Mouse (Mus musculus) G1E-ER4 (cell line): Measurements from ENCODE around the gene Coro1c. TPM values are rescaled to one million over a fixed set of nuclear protein-coding genes. Genes with fewer than 3 reads are reported as not detected.

Source experiments
- GATA1 ChIP-seq: IDR thresholded peaks from one replicate; pipeline ENCODE4 v1.8.0; 2012; ENCODE audit warnings: low read length, inconsistent platforms
- polyA plus RNA-seq: library from polyadenylated mRNA; stranded (reverse); fragments of >175 nt; gene quantifications from 2 replicates; pipeline ENCODE4 v1.2.3, GENCODE M21; 2012

Gene Coro1c
- polyA plus RNA-seq, 1 experiment, result 72.9 TPM

DNA sequence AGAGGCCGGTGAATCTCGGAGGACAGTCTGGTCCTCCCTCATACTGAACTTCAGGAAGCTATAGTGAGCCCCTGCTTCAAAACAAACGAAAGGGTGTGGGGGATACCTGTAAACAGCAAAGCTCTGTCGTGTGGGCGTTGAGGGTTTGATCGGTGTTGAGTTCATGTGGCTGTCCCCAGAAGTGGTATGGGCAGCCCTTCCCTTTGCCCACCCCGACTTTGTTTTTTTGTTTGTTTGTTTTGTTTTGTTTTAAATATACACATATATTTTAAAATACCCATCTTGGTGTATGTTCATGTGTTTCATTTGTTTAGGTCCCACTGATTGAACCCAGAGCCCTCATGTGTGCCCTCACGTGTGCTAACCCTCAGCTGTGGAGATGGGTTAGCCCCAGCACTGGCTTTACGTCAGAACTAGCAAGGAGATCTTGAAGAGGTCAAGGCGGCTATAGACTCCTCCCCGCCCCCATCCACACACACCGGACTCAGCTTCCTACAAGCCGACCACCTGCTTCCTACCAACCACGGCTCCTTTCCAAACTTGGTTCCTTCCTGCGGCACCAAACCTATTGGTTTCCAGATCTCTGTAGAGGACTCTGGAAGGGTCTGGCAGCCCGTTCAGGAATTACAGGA is 75.1 kb downstream of the Coro1c start:
- TF ChIP-seq GATA1, result no peak

DNA sequence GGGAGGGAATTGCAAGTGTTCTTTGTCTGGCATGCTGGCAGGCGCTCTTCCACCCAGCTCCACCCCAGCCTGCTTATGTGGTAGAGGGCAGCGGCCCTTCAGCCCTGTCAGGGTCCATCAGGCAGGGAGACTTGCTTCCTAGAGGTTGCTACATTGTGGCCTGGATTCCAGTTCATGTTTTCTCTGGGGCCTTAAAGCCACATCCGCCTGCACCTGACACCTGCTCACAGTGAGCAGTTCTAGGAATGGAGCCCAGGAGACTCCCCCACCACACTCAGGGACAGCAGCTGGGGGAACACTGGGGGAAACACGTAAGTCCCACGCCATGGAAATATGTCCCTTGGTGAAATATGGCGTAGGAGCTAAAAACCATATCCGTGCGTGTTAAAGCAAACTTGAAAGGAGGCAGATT is 76.1 kb downstream of the Coro1c start, which contains the start of gene Selplg:
Selplg (minus strand) TSS at position 155 of the 412 bp plus-strand sequence.
- no peak for TF ChIP-seq GATA1

DNA sequence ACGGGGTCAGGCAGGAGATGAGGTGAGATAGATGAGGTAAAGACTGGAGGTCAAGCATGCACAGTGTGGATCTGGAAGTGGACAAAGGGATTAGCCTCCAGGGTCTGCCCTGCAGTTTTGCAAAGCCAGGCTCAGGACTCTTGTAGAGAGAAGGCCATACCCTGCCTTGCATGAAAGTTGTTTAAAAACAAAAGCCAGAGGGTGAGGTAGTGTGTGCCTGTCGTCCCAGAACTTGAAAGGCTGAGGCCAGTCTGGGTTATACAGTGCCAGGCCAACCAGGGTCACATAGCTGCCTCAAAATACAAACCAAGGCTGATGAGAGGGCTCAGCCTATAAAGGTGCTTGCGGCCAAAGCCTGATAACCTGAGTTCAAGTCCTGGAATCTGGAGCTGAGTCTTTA is 76.8 kb downstream of the Coro1c start:
- no peak for TF ChIP-seq GATA1

DNA sequence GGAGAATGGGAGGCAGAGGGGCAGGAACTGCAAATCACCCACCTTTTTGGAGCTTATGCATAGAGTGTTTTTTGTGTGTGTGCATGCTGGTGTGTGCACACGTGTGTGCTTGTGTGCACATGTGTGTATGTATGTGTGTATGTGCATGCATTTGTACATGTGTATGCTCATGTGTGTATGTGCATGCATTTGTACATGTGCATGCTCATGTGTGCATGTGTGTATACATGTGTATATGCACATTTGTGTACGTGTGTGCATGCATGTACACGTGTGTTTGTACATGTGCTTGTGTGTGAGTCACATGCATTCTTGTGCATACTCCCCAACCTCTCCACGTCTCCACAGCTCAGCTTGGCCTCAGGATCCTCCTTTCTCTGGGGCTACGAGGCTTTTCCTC is 77.8 kb downstream of the Coro1c start:
- no peak for TF ChIP-seq GATA1

DNA sequence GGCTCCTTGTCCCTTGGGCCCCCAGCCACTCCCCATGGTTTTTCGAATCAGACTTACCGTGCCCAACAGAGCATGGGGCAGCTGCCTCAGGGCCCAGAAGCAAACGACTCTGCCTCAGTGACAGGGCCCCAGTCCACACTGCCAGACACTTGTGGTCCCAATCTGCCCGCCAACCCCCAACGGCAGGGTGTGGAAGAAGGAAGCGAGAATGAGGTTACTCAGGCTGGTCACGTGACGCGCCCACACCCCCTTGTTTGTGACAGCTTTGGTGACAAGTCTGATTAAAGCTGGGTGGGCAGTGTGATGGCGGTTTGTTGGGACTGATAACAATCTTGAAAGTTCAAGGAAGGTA is 78.3 kb downstream of the Coro1c start:
- no peak for TF ChIP-seq GATA1

DNA sequence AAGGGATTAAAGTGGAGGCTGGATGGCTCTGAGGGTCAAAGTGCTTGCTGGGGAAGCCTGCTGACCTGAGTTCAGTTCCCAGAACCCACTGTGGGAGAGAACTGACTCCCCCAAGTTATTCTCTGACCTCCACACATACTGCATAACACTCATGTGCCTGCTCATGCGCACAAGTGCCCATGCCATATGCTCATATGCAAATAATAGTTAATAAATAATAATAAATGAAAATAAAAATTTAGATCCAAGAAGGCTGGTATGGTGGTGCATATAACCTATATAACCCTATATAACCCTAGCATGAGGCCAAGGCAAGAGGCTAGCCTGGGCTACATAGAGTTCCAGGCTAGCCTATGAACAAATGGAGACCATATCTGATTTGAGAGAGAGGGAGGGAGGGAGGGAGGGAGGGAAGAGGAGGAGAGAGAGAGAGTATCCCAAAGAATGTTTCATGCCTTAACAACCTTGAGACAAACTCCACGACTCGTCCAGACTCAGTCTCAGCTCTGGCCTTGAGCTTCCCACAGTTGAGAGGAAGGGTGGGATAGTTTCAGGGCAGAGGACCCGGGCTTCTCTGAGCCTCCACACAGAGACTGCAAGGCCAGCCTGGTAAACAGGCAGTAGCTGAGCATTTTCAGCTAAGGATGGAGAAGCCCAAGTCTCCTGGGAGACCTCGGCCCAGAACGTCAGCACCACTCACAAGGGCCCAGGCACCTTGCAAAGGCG is 78.8 kb downstream of the Coro1c start:
- TF ChIP-seq GATA1, result no peak

DNA sequence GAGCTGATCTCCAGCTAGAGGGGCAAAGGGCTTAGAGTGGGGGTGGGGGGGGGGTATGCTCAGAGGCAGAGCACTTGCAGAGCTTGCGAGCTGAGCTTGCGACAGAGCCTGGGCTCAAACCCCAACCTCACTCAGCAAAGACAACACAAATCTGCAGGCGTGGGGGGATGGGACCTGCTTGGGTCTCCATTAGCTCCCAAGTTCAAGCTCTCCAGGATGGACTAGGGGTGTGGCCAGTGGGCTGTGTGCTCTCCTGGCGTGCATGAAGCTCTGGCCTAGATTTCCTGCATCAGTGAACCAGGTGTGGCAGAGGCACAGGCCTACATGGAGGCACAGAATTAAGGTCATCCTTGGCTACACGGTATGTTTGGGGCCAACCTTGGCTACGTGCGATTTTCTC is 80.1 kb downstream of the Coro1c start:
- TF ChIP-seq GATA1, result no peak

DNA sequence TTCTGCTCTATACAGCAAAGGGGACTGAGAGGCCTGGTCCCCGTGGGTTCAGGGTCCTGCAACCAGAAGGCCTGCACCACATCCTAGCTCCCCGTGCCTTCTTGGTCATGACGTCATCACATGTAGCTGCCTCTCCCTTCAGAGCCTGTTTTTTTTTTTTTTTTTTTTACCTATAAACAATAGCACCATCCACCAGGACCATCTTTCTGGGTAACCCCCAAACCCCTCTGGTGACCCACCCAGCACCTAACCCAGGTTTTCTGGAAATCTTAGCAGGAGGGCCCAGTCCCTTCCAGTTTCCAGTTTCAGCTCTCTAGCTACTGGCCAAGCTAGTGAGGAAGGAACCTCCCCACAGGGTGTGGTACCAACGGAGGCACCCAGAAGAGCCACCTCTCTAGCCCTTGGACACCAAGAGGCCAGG is 80.6 kb downstream of the Coro1c start:
- no peak for TF ChIP-seq GATA1

DNA sequence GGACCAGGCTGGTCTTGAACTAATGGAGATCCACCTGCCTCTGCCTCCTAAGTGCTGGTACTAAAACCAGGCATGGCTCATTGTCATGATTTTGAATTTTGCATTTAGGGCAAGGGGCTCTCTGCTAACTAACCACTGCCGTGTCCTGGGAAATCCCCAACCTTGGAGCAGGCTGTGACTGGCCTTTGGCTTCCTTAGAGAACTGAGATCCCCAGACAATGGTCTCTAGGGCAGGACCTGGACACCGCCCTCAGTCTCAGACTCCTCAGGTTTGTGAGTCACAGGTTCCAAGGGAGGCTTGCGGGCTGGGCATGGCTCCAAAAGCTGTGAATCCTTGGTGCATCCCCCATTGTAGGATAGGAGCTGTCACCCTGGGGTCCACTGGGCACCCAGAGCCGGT is 81.9 kb downstream of the Coro1c start:
- no peak for TF ChIP-seq GATA1

DNA sequence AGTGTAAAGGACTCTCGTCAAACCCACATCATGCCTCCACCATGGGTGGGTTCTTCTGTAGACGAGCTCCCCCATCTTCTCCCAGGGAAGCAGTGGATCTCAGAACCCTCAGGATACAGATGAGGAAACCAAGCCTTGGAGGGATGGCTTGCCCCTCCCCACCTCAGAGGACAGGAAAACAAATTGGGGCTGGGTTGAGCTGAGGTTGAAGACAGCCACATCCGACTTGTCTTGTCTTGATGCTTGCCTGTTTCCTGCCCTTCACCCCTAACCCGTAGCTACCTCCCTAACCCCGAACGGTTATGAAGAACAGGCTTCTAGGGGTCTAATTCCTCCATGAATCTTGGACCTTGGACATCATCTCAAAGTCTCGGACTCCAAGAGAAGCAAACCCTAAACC is 83.0 kb downstream of the Coro1c start:
- TF ChIP-seq GATA1, result no peak

DNA sequence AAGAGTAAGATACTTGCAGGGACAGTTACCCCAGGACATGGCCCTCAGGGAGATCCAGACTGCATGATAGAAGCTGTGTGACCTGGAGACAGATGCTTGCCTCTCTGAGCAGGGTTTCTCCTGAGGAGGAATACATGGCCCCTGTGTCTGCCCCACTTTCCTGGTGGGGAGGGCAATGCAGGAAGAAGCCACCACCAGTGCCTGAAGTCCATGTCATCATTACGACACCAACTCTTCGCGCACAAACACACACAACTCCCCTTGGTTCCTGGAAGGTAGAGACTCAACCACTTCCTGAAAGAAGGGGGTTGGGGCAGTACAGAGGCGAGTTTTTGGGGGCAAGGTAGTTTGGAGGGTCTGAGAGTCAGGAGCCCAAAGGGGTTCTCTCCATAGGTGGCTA is 84.3 kb downstream of the Coro1c start:
- no peak for TF ChIP-seq GATA1

DNA sequence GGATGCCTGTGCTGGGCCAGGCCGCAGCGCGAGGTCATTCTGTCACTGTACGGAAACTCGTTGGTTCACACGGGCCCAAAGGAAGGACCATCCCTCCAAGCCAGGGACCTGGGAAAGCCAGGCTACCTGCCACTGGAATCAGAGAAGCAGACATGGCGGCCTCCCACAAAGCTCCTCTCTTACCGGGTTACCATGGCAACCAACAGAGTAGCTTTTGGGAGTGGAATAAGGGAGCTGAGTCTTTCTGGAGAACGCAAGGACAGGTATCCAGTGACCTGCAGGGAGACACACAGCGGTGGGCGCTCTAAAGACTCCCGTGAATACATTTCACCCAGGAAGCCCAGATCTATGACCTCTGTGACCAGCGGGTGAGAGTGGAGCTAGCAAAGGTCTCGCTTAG is 90.0 kb downstream of the Coro1c start:
- no peak for TF ChIP-seq GATA1

DNA sequence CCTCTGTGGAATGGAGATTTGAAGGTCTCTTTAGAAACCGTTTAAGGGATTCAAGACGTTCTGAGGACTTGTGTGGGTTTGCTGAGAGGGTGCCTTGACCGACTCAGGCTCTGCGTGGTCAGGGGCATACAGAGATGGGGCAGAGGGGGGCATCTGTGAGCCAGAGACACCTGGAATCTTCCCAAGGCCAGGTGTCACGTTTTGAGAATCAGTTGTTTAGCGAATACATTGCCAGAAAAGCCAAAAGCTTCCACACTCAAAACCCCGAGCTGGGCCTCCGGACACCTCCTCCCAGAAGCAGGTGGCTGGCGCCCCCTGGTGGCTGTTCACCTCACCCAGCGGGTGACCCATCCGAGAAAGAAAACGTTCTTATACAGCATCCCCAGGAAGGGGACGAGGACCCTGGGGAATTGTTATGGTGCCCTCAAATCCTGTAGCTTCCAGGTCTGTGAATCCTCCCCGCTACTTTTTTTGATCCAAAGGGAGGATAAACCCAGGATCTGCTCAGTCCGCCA is 92.9 kb downstream of the Coro1c start:
- no peak for TF ChIP-seq GATA1

DNA sequence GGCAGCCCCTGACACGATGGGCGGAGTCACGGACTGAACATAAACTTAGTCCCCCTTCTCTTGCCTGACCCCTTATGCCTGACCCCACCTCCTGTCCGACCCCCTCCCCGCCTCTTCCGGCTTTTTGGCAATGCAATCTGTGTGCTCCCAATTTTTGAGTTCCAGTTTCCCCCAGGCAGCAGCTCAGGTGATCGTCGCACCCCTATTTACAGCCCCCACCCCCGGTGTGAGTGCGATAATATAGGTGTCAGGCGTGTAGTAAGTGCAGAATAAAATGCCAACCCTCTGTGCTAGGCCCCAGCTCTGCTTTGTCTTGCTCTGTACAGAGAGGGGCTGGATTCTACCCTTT is 93.5 kb downstream of the Coro1c start:
- TF ChIP-seq GATA1, result no peak

DNA sequence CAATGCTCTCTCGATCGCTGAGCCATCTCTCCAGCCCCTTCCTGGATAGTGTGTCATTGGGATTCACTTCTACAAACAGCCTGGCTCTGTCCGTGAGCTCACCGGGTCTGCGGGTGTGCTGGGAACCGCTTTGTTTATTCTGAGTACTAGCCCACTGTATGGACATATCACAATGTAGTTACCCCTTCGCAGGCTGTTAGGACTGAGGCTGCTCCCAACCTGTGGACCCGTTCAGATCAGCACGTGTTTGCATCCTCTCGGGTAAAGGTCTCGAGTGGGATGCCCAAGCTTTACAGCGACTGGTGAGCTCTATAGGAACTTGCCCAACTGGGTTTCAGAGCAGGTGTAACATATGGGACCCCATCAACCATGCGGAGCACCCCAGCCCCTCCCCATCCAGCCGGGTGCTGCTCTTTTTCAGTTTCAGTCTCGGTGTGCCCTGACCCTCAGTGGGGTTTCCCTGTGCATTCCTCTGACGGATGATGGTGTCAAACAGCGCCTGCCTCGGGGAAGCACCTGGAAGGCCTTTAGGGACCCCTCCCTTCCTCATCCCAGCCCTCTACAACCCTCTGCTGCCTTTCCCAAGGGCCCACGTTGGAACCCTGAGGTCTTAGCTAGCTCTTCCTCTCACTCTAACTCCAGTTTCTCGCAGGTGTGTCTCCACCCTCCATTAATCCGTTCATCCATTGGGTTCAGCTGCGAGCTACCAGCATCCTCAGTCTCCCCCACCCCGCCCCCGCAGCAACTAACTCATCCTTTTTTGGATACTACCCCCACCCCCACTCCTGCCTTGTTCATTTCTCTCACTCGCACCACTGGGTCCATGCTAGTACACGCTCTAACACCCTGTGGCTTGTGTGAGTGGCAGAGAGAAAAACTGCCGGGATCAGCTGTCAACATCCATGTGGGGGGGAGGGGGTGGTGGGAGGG is 94.2 kb downstream of the Coro1c start:
- no peak for TF ChIP-seq GATA1

DNA sequence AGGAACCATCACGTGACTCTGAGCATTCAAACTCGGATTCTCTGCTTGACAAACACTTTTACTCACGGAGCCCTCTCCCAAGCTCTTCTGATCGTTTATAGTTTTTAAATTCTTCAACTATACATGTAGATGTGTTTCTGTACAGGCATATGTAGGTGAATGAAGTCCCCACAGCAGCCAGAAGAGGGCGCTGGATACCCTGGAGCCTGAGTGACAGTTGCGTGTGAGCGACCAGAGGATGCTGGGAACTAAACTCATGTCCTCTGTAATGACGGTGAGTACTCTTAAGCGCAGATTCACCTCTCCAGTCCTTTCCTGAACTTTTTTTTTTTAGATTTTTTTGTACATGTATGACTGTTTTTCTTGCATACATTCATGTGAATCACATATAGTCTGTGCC is 95.0 kb downstream of the Coro1c start:
- no peak for TF ChIP-seq GATA1
